11 mouse cellular contexts compared by ENCODE assay signal in genomic region chr14:27040451-27040850, GRCm38 (mm10). TPM values are rescaled to one million over a fixed set of nuclear protein-coding genes. Genes with fewer than 3 reads are reported as not detected.
A peak's percentile ranks its signal among the peaks of the same experiment; 100 is the strongest.
DNase-seq lines count a peak whose midpoint lies in the region; ATAC-seq and TF ChIP-seq lines count a peak whose summit lies in the region.
"Had no signal": no experiment of that assay in that cellular context is flagged by ENCODE, and none has a peak within 500 bp of the region (broad histone marks: within the 10 kb centered on the region; RNA-seq: fewer than 3 reads in every experiment).

No protein-coding gene starts in this region.

- intact Hi-C loops in heart, postnatal 10 days (cut with DNase I) = loop anchor here (5.0 to 10.0 kb wide), 2 partner anchors 37 to 384 kb away; partner anchors contain the start of gene Fam208a

- no peak overlapping the region for H3K4me3 ChIP-seq in heart, postnatal 0 days (ENCODE audit: low read depth, low read length)
- H3K4me3 ChIP-seq in embryonic facial prominence, embryonic 12.5 days = peak overlapping the region; percentile 99
- peak overlapping the region; percentile 67 for H3K4me3 ChIP-seq in hindbrain, embryonic 15.5 days
- peak overlapping the region; percentile 72 for H3K4me3 ChIP-seq in midbrain, embryonic 14.5 days (replicated peaks; ENCODE audit: low read depth, low read length)

- no peaks in the 10 kb centered on the region for H3K27me3 ChIP-seq in heart, postnatal 0 days (ENCODE audit: control insufficient read depth, insufficient read depth, low read length)
- no peaks in the 10 kb centered on the region for H3K27me3 ChIP-seq in embryonic facial prominence, embryonic 12.5 days
- peaks cover 12% of the 10 kb centered on the region for H3K27me3 ChIP-seq in hindbrain, embryonic 15.5 days
- H3K27me3 ChIP-seq in midbrain, embryonic 14.5 days (ENCODE audit: control insufficient read depth, insufficient read depth, low read length) = peaks cover 14% of the 10 kb centered on the region; the same call in 1 of the 2 replicates

- peaks cover 14% of the 10 kb centered on the region for H3K4me1 ChIP-seq in heart, postnatal 0 days (ENCODE audit: control insufficient read depth, insufficient read depth)
- peaks cover 49% of the 10 kb centered on the region for H3K4me1 ChIP-seq in embryonic facial prominence, embryonic 12.5 days
- peaks cover 12% of the 10 kb centered on the region for H3K4me1 ChIP-seq in hindbrain, embryonic 15.5 days (replicated peaks)
- H3K4me1 ChIP-seq in midbrain, embryonic 14.5 days (ENCODE audit: control insufficient read depth, insufficient read depth, low read length) = 0 out of 2 replicates have a peak, but pooled peaks cover 3% of the 10 kb centered on the region

- H3K27ac ChIP-seq in heart, postnatal 0 days (ENCODE audit: low read depth) = no peak overlapping the region
- H3K27ac ChIP-seq in embryonic facial prominence, embryonic 12.5 days = peak overlapping the region; percentile 1; the same call in 1 of the 2 replicates
- no peak overlapping the region for H3K27ac ChIP-seq in hindbrain, embryonic 15.5 days (replicated peaks)
- no peak overlapping the region for H3K27ac ChIP-seq in midbrain, embryonic 14.5 days (replicated peaks; ENCODE audit: low read depth, low read length)

- no peak for DNase-seq in heart, postnatal 0 days (ENCODE audit: low spot score)
- no peak for DNase-seq in heart, postnatal 10 days
- no peak for DNase-seq in midbrain, embryonic 14.5 days
- DNase-seq in natural killer cell, adult 2 months (ENCODE audit: low spot score in 2 of 2) = no peak
- DNase-seq: cerebellum, adult 9-11 months; left cerebral cortex, postnatal 4 days had no signal

- ATAC-seq in heart, postnatal 0 days (ENCODE audit: insufficient read depth, low read depth) = no peak
- no peak for ATAC-seq in embryonic facial prominence, embryonic 12.5 days (ENCODE audit: insufficient number of reproducible peaks, insufficient read depth, low FRiP score, low TSS enrichment)
- no peak for ATAC-seq in hindbrain, embryonic 15.5 days (ENCODE audit: low FRiP score, low read depth)
- ATAC-seq in midbrain, embryonic 14.5 days (ENCODE audit: low FRiP score, low TSS enrichment) = no peak
- no peak for ATAC-seq in erythroid progenitor cell, adult 5-6 weeks (replicated peaks; ENCODE audit: low FRiP score, poor library complexity, severe bottlenecking)
- no peak for ATAC-seq in granulocyte monocyte progenitor cell, adult 5-6 weeks (replicated peaks; ENCODE audit: poor library complexity, severe bottlenecking)

- no peak overlapping the region for H3K9ac ChIP-seq in heart, postnatal 0 days (replicated peaks; ENCODE audit: low read depth, low read length)
- peak overlapping the region; percentile 91 for H3K9ac ChIP-seq in embryonic facial prominence, embryonic 12.5 days
- H3K9ac ChIP-seq in hindbrain, embryonic 15.5 days = no peak overlapping the region
- no peak overlapping the region for H3K9ac ChIP-seq in midbrain, embryonic 14.5 days (replicated peaks; ENCODE audit: low read length)

- TF ChIP-seq CTCF in heart, postnatal 0 days (IDR thresholded peaks at IDR 0.05; ENCODE audit: low read depth) = no peak

- no peaks in the 10 kb centered on the region for H3K36me3 ChIP-seq in heart, postnatal 0 days (replicated peaks; ENCODE audit: control insufficient read depth, insufficient read depth, low read length)
- H3K36me3 ChIP-seq in embryonic facial prominence, embryonic 12.5 days = no peaks in the 10 kb centered on the region
- no peaks in the 10 kb centered on the region for H3K36me3 ChIP-seq in hindbrain, embryonic 15.5 days
- no peaks in the 10 kb centered on the region for H3K36me3 ChIP-seq in midbrain, embryonic 14.5 days (ENCODE audit: control insufficient read depth, insufficient read depth, low read length)

- WGBS in heart, postnatal 0 days = 49% methylated on average over 12 of the region's 12 CpGs
- WGBS in embryonic facial prominence, embryonic 12.5 days = 3% methylated on average over 12 of the region's 12 CpGs
- 15% methylated on average over 12 of the region's 12 CpGs for WGBS in hindbrain, embryonic 15.5 days
- 10% methylated on average over 12 of the region's 12 CpGs for WGBS in midbrain, embryonic 14.5 days

- no peak for TF ChIP-seq EP300 in heart, postnatal 0 days (IDR thresholded peaks at IDR 0.05; ENCODE audit: low read depth)

- peak overlapping the region; percentile 98 for H3K4me2 ChIP-seq in heart, postnatal 0 days (ENCODE audit: low read depth, low read length)
- H3K4me2 ChIP-seq in embryonic facial prominence, embryonic 12.5 days (replicated peaks) = peak overlapping the region; percentile 69
- peak overlapping the region; percentile 97 for H3K4me2 ChIP-seq in hindbrain, embryonic 15.5 days
- peak overlapping the region; percentile 97 for H3K4me2 ChIP-seq in midbrain, embryonic 14.5 days (ENCODE audit: low read length)

- no peaks in the 10 kb centered on the region for H3K9me3 ChIP-seq in heart, postnatal 0 days (replicated peaks; ENCODE audit: control insufficient read depth, low read length)
- H3K9me3 ChIP-seq in embryonic facial prominence, embryonic 12.5 days = no peaks in the 10 kb centered on the region
- no peaks in the 10 kb centered on the region for H3K9me3 ChIP-seq in hindbrain, embryonic 15.5 days
- H3K9me3 ChIP-seq in midbrain, embryonic 14.5 days (ENCODE audit: control insufficient read depth, low read length) = no peaks in the 10 kb centered on the region

RNA-seq across cellular contexts. Expression of gene Il17rd, which starts 1.7 kb away (rescaled TPM):
- total RNA-seq in heart, postnatal 0 days (2014; rRNA removed; ENCODE audit: low replicate concordance) = 3.5 and 4.2 TPM in 2 replicates
- polyA plus RNA-seq in heart, postnatal 0 days (2015; fragmentation: Nextera tagmentation; extraction: Ambion mirVana) = 0.63 and 0.86 TPM in 2 replicates
- 1 to 10 TPM; 7.7 to 7.9 TPM for total RNA-seq in heart, postnatal 10 days (2021)
- 10.3 and 11.2 TPM in 2 replicates for polyA plus RNA-seq in embryonic facial prominence, embryonic 12.5 days (2016; fragmentation: Nextera tagmentation; extraction: Ambion mirVana)
- 2.7 and 3.2 TPM in 2 replicates for polyA plus RNA-seq in hindbrain, embryonic 15.5 days (2015; fragmentation: Nextera tagmentation; extraction: Ambion mirVana)
- polyA plus RNA-seq in midbrain, embryonic 14.5 days (2014; fragmentation: Nextera tagmentation; extraction: Ambion mirVana) = 2.9 and 3.0 TPM in 2 replicates
- not detected in 2 replicates for total RNA-seq in erythroid progenitor cell, adult 5-6 weeks (2015; ENCODE audit: low replicate concordance)
- not detected in 2 replicates for total RNA-seq in erythroid progenitor cell, adult 5-6 weeks (2017; ENCODE audit: low replicate concordance)
- total RNA-seq in granulocyte monocyte progenitor cell, adult 5-6 weeks (2014; fragmentation: Nextera tagmentation) = not detected in 2 replicates
- not detected in 2 replicates for total RNA-seq in granulocyte monocyte progenitor cell, adult 5-6 weeks (2017)

RNA-seq across cellular contexts. Expression of gene Hesx1, which starts 46.2 kb away (rescaled TPM):
- not detected in 2 replicates for total RNA-seq in heart, postnatal 0 days (2014; rRNA removed; ENCODE audit: low replicate concordance)
- 0.16 TPM in 1 of 2 replicates, not detected in the other for polyA plus RNA-seq in heart, postnatal 0 days (2015; fragmentation: Nextera tagmentation; extraction: Ambion mirVana)
- not detected for total RNA-seq in heart, postnatal 10 days (2021)
- polyA plus RNA-seq in embryonic facial prominence, embryonic 12.5 days (2016; fragmentation: Nextera tagmentation; extraction: Ambion mirVana) = 0.88 and 2.7 TPM in 2 replicates
- polyA plus RNA-seq in hindbrain, embryonic 15.5 days (2015; fragmentation: Nextera tagmentation; extraction: Ambion mirVana) = 0.16 and 0.33 TPM in 2 replicates
- not detected in 2 replicates for polyA plus RNA-seq in midbrain, embryonic 14.5 days (2014; fragmentation: Nextera tagmentation; extraction: Ambion mirVana)
- not detected in 2 replicates for total RNA-seq in erythroid progenitor cell, adult 5-6 weeks (2015; ENCODE audit: low replicate concordance)
- total RNA-seq in erythroid progenitor cell, adult 5-6 weeks (2017; ENCODE audit: low replicate concordance) = not detected in 2 replicates
- total RNA-seq in granulocyte monocyte progenitor cell, adult 5-6 weeks (2014; fragmentation: Nextera tagmentation) = 2.3 TPM in 1 of 2 replicates, not detected in the other
- total RNA-seq in granulocyte monocyte progenitor cell, adult 5-6 weeks (2017) = 1.9 and 2.4 TPM in 2 replicates
- total RNA-seq: heart, postnatal 25 days; left cerebral cortex, postnatal 4 days had no signal
